Mouse (Mus musculus) neural tube, embryonic 12.5 days (tissue): ENCODE data around the gene Utp20. TPM values are rescaled to one million over a fixed set of nuclear protein-coding genes. Genes with fewer than 3 reads are reported as not detected.
"Not testable (repeated sequence)": the region's sequence is repeated elsewhere in the genome, so short reads cannot be mapped to it uniquely, and the experiment has no call there.

Source experiments
- ATAC-seq: fragments of 200-750 bp; cut with Nextera tagmentation; 2 replicates; pipeline ENCODE4 v1.8.0; 2017; ENCODE audit warnings: low read depth, mild to moderate bottlenecking, moderate TSS enrichment, moderate library complexity; ENCODE audit not compliant: low FRiP score
- H3K27ac ChIP-seq: fragments of 300-500 bp; sonication (generic); 2 replicates; pipeline ENCODE4 v1.5.1; 2016
- H3K27me3 ChIP-seq: fragments of 300-500 bp; sonication (generic); replicated peaks from 2 replicates; pipeline ENCODE4 v1.6.1; 2016; ENCODE audit warnings: mild to moderate bottlenecking
- H3K36me3 ChIP-seq: fragments of 300-500 bp; sonication (generic); 2 replicates; pipeline ENCODE4 v1.6.1; 2016; ENCODE audit warnings: mild to moderate bottlenecking
- H3K4me1 ChIP-seq: fragments of 300-500 bp; sonication (generic); 2 replicates; pipeline ENCODE4 v1.6.1; 2016
- H3K4me2 ChIP-seq: fragments of 300-500 bp; sonication (generic); replicated peaks from 2 replicates; pipeline ENCODE4 v1.6.1; 2016; ENCODE audit warnings: mild to moderate bottlenecking
- H3K4me3 ChIP-seq: fragments of 300-500 bp; sonication (generic); 2 replicates; pipeline ENCODE4 v1.5.1; 2016
- H3K9ac ChIP-seq: fragments of 300-500 bp; sonication (generic); 2 replicates; pipeline ENCODE4 v1.6.1; 2016; ENCODE audit warnings: mild to moderate bottlenecking
- H3K9me3 ChIP-seq: fragments of 300-500 bp; sonication (generic); 2 replicates; pipeline ENCODE4 v1.6.1; 2016; ENCODE audit warnings: mild to moderate bottlenecking
- WGBS: fragments of 180-500 bp; shearing (Covaris S2); methylation state at CpG from one replicate; pipeline ENCODE4 v1.1.7; 2016; 5-methylcytosine and 5-hydroxymethylcytosine counted together
- polyA plus RNA-seq: library from polyadenylated mRNA; unstranded; fragments of >200 nt; fragmentation: Nextera tagmentation; extraction: Ambion mirVana; gene quantifications from 2 replicates; pipeline ENCODE4 v1.2.1, GENCODE M21; 2016

The Utp20 gene
- polyA plus RNA-seq, 1 experiment from 2014 or later, result 14.5 TPM

DNA sequence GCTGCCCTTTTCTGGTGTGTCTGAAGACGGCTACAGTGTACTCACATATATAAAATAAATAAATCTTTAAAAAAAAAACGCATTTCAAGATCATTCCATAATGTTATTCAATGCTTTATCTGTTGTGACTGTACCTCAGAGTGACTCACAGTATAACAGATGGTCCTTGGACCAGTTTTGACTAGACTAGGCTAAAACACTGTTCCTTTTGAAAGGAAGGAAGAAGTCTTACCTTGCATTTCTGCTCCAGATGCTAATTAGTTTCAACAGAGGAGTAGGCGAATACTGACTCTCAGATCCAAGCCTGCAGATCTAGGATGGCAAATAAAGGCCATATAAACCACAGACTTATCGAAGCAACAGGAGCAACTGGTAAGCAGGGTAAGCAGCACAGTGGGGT is 45.9 kb downstream of the Utp20 start:
- no peak overlapping the region for H3K4me2 ChIP-seq
- H3K4me3 ChIP-seq, result no peak overlapping the region
- H3K36me3 ChIP-seq, result peaks cover 39% of the 10 kb centered on the region
- H3K9ac ChIP-seq, result no peak overlapping the region
- H3K9me3 ChIP-seq, result no peaks in the 10 kb centered on the region
- H3K27me3 ChIP-seq, result no peaks in the 10 kb centered on the region
- 85% methylated on average over 4 of the region's 4 CpGs for WGBS
- no peaks in the 10 kb centered on the region for H3K4me1 ChIP-seq
- H3K27ac ChIP-seq, result no peak overlapping the region
- ATAC-seq, result no peak

GRCm38 (mm10) chr10:88776206-88776605 is 50.4 kb downstream of the Utp20 start:
- Histone ChIP-seq H3K36me3 (peaks cover 45% of the 10 kb centered on the region), H3K27me3 (no peaks in the 10 kb centered on the region), H3K4me1 (no peaks in the 10 kb centered on the region), H3K4me2 (no peak overlapping the region), H3K9ac (no peak overlapping the region), H3K9me3 (no peaks in the 10 kb centered on the region), H3K4me3 (no peak overlapping the region), H3K27ac (no peak overlapping the region)
- 89% methylated on average over 6 of the region's 6 CpGs for WGBS
- no peak for ATAC-seq

DNA sequence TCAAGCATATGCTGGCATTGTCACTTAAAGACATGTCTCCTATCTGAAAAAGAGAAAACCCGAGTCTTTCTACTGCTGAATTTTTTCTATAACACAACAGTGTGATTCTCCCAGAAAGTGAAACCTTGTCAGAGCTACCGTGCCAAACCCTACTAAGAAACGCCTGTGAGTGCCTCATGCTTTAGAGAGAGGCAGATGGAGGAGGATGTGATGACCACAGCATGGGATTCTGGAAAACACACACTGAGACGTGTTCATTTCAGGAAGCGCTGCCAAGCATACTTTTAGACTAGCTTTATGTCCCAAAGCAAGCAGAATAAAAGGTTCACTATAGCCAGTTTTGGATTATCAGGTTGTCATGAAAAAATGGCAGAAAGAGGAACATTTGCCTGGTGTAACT is 53.6 kb downstream of the Utp20 start:
- H3K4me3 ChIP-seq, H3K27ac ChIP-seq, H3K4me1 ChIP-seq, H3K27me3 ChIP-seq, ATAC-seq, H3K9me3 ChIP-seq, H3K4me2 ChIP-seq, H3K9ac ChIP-seq: not testable (repeated sequence)
- peaks cover 63% of the 10 kb centered on the region for H3K36me3 ChIP-seq
- WGBS, result 90% methylated on average over 5 of the region's 5 CpGs

DNA sequence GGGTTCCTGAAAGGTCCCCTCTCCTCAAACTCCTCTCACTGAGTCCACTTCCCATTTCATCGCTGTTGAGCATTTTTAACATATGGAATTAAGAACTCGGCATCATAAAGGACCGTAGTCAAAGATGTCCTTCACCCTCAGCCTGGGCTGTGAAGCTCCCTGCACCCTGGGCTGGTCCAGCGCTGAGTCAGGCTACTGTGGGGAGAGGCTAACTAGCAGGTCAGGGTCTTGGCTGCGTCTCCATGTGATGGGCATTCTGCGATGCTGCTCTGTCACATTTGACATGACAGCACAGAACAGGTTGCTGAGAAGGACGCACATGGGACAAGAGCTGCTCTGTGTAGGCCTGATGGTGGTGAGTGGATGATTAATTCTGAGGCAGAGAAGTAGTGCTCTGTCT is 56.9 kb downstream of the Utp20 start:
- Histone ChIP-seq H3K4me1 (no peaks in the 10 kb centered on the region), H3K4me3 (no peak overlapping the region), H3K4me2 (no peak overlapping the region), H3K36me3 (peaks cover 67% of the 10 kb centered on the region), H3K27ac (no peak overlapping the region), H3K9ac (no peak overlapping the region), H3K27me3 (no peaks in the 10 kb centered on the region), H3K9me3 (no peaks in the 10 kb centered on the region)
- 98% methylated on average over 7 of the region's 7 CpGs for WGBS
- ATAC-seq, result no peak

- peaks cover 75% of the 10 kb centered on the region for H3K36me3 ChIP-seq
- no peaks in the 10 kb centered on the region for H3K4me1 ChIP-seq
- no peak overlapping the region for H3K4me2 ChIP-seq
- H3K9ac ChIP-seq, result no peak overlapping the region
- H3K4me3 ChIP-seq, result no peak overlapping the region
- H3K27ac ChIP-seq, result no peak overlapping the region
- H3K27me3 ChIP-seq, result no peaks in the 10 kb centered on the region
- WGBS, result 94% methylated on average over 5 of the region's 5 CpGs
- no peak for ATAC-seq
- H3K9me3 ChIP-seq, result no peaks in the 10 kb centered on the region
Measured at GRCm38 (mm10) chr10:88768961-88769360, 57.6 kb downstream of the Utp20 start.

GRCm38 (mm10) chr10:88765431-88766142 is 61.0 kb downstream of the Utp20 start:
- Histone ChIP-seq H3K36me3 (peaks cover 65% of the 10 kb centered on the region), H3K4me3 (no peak overlapping the region), H3K27me3 (no peaks in the 10 kb centered on the region), H3K4me2 (no peak overlapping the region), H3K9ac (no peak overlapping the region), H3K4me1 (no peaks in the 10 kb centered on the region), H3K9me3 (no peaks in the 10 kb centered on the region), H3K27ac (no peak overlapping the region)
- no peak for ATAC-seq
- 92% methylated on average over 15 of the region's 15 CpGs for WGBS

GRCm38 (mm10) chr10:88761524-88762212 is 64.9 kb downstream of the Utp20 start:
- ATAC-seq, result no peak
- 94% methylated on average over 13 of the region's 13 CpGs for WGBS

GRCm38 (mm10) chr10:88741426-88741825 is 85.2 kb downstream of the Utp20 start:
- Histone ChIP-seq H3K9ac (no peak overlapping the region), H3K4me2 (no peak overlapping the region), H3K27ac (no peak overlapping the region), H3K9me3 (no peaks in the 10 kb centered on the region), H3K36me3 (peaks cover 56% of the 10 kb centered on the region), H3K27me3 (no peaks in the 10 kb centered on the region), H3K4me1 (no peaks in the 10 kb centered on the region), H3K4me3 (no peak overlapping the region)
- no peak for ATAC-seq
- 100% methylated on average over 2 of the region's 2 CpGs for WGBS

More at GRCm38 (mm10) chr10:88761524-88762212, 64.9 kb downstream of the Utp20 start:
- Histone ChIP-seq H3K4me3 (no peak overlapping the region), H3K9me3 (no peaks in the 10 kb centered on the region), H3K4me2 (no peak overlapping the region), H3K9ac (no peak overlapping the region), H3K4me1 (no peaks in the 10 kb centered on the region), H3K36me3 (peaks cover 63% of the 10 kb centered on the region), H3K27ac (no peak overlapping the region), H3K27me3 (no peaks in the 10 kb centered on the region)

DNA sequence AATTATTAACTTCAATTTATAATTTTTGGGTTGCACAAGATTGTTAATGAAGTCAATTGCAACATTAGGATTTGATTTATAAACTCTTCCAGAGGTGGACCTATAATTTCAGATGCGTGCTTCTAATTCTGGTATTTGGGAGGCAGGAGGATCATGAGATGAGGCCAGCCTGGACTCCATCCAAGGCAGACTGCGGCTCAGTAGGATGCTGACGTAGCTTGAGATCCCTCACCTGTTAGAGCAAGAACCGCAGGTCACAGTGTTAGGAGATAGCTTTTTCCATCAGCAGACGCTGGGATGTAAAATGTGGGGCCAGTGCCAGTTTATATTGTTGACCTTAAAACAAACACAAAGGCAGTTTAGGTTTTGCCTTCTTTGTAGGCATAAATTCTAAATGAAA is 85.8 kb downstream of the Utp20 start:
- Histone ChIP-seq H3K9me3 (no peaks in the 10 kb centered on the region), H3K36me3 (peaks cover 58% of the 10 kb centered on the region), H3K27me3 (no peaks in the 10 kb centered on the region), H3K9ac (no peak overlapping the region), H3K27ac (no peak overlapping the region), H3K4me2 (no peak overlapping the region), H3K4me1 (no peaks in the 10 kb centered on the region), H3K4me3 (no peak overlapping the region)
- no peak for ATAC-seq
- WGBS, result 96% methylated on average over 5 of the region's 5 CpGs

DNA sequence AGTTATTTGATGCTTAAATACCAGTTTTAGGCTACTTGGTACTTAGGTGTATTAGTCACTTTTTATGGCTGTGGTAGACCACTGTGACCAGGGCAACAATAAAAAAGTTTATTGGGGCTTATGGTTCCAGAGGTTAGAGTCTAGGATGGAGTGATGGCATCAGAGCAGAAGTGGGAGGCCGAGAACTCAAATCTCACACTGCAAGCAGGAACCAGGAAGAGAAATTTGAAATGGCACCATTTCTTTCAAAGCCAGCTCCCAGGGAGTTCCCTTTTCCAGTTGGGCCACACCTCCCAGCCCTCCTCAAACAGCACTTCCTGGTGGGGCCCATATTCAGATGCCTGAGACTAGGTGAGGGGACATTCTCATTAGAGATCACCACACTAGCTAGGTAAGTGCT is 86.8 kb downstream of the Utp20 start:
- H3K4me2 ChIP-seq, result no peak overlapping the region
- no peak overlapping the region for H3K27ac ChIP-seq
- H3K36me3 ChIP-seq, result peaks cover 52% of the 10 kb centered on the region
- no peak for ATAC-seq
- no peaks in the 10 kb centered on the region for H3K4me1 ChIP-seq
- H3K4me3 ChIP-seq, result no peak overlapping the region
- H3K27me3 ChIP-seq, result no peaks in the 10 kb centered on the region
- 89% methylated on average over 1 of the region's 1 CpGs for WGBS
- H3K9ac ChIP-seq, result no peak overlapping the region
- H3K9me3 ChIP-seq, result no peaks in the 10 kb centered on the region

DNA sequence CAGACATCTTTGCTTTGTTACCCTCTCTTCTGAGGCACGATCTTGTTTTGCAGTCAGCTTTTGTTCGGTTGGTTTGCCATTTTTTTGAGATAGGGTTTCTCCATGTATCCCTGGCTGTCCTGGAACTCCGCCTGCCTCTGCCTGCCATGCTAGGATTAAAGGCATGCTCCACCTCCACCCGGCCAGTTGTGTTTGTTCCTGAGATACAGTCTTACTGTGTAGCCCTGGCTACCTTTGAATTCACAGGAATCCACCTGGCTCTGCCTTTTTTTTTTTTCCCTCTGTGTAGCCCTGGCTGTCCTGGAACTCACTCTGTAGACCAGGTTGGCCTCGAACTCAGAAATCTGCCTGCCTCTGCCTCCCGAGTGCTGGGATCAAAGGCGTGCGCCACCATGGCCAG is 87.5 kb downstream of the Utp20 start:
- WGBS, result 96% methylated on average over 8 of the region's 8 CpGs
- not testable (repeated sequence) for H3K4me3 ChIP-seq, H3K27me3 ChIP-seq, ATAC-seq, H3K9me3 ChIP-seq, H3K27ac ChIP-seq, H3K4me2 ChIP-seq, H3K4me1 ChIP-seq, H3K9ac ChIP-seq
- peaks cover 45% of the 10 kb centered on the region for H3K36me3 ChIP-seq

DNA sequence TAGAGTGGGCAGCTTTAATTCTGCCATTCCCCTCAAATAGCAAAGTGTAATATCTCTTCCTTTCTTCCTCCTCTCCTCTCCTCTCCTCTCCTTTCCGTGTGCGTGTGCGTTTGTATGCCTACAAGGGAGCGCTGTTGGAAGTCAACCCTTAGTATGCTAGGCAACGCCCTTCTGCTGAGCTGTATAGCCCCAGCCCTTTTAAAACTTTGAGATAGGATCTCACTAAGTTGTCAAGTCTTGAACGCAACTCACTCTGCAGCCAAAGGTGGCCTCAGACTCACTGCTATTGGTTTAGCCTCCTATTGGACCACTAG is 94.3 kb downstream of the Utp20 start:
- H3K4me3 ChIP-seq, result peak overlapping the region; percentile 90
- peaks cover 12% of the 10 kb centered on the region for H3K4me1 ChIP-seq
- peak overlapping the region; percentile 89; the same call in 1 of the 2 replicates for H3K9ac ChIP-seq
- no peak for ATAC-seq
- H3K36me3 ChIP-seq, result peaks cover 11% of the 10 kb centered on the region
- H3K27me3 ChIP-seq, result no peaks in the 10 kb centered on the region
- no peaks in the 10 kb centered on the region for H3K9me3 ChIP-seq
- peak overlapping the region; percentile 94 for H3K4me2 ChIP-seq
- WGBS, result 15% methylated on average over 6 of the region's 6 CpGs
- H3K27ac ChIP-seq, result no peak overlapping the region
